Comparison of ENCODE assay signal across 9 mouse cellular contexts in genomic region chr13:103711406-103712025, GRCm38 (mm10).
DNase-seq lines count a peak whose midpoint lies in the region; ATAC-seq lines count a peak whose summit lies in the region.
"Had no signal": no experiment of that assay in that cellular context is flagged by ENCODE, and none has a peak within 500 bp of the region (broad histone marks: within the 10 kb centered on the region; RNA-seq: fewer than 3 reads in every experiment).

No protein-coding gene starts in this region.

- H3K36me3 ChIP-seq in embryonic facial prominence, embryonic 14.5 days (ENCODE audit: control insufficient read depth, insufficient read depth, low read length), result no peaks in the 10 kb centered on the region
- no peaks in the 10 kb centered on the region for H3K36me3 ChIP-seq in hindbrain, embryonic 14.5 days (replicated peaks; ENCODE audit: control insufficient read depth, insufficient read depth)

- H3K4me2 ChIP-seq in embryonic facial prominence, embryonic 14.5 days (ENCODE audit: low read depth, low read length), result peak overlapping the region; percentile 35
- H3K4me2 ChIP-seq in hindbrain, embryonic 14.5 days (replicated peaks), result no peak overlapping the region

- ATAC-seq in embryonic facial prominence, embryonic 14.5 days (ENCODE audit: low read depth), result peak; percentile 75
- ATAC-seq in hindbrain, embryonic 14.5 days (ENCODE audit: low FRiP score), result no peak
- no peak for ATAC-seq in CD4-positive, CD25-positive, alpha-beta regulatory T cell, adult 4 months

- H3K4me3 ChIP-seq in embryonic facial prominence, embryonic 14.5 days (ENCODE audit: low read depth, low read length), result no peak overlapping the region
- H3K4me3 ChIP-seq in hindbrain, embryonic 14.5 days (replicated peaks; ENCODE audit: low read length), result no peak overlapping the region
- H3K4me3 ChIP-seq: left cerebral cortex, adult 2 months had no signal

- intact Hi-C loops in left cerebral cortex, postnatal 10 days (cut with DNase I), result no loop called here
- intact Hi-C loops in left cerebral cortex, postnatal 25 days (cut with DNase I), result loop anchor here (2.0 kb wide), 1 partner anchor 13 kb away; no protein-coding TSS in a partner anchor

- no peaks in the 10 kb centered on the region for H3K27me3 ChIP-seq in embryonic facial prominence, embryonic 14.5 days (replicated peaks; ENCODE audit: control insufficient read depth, insufficient read depth, low read length)
- H3K27me3 ChIP-seq in hindbrain, embryonic 14.5 days (ENCODE audit: control insufficient read depth, insufficient read depth, low read length), result no peaks in the 10 kb centered on the region

- peak overlapping the region; percentile 37; the same call in 1 of the 2 replicates for H3K9ac ChIP-seq in embryonic facial prominence, embryonic 14.5 days (ENCODE audit: low read depth, low read length)
- no peak overlapping the region for H3K9ac ChIP-seq in hindbrain, embryonic 14.5 days

- peak; percentile 48 to 75 for DNase-seq in left cerebral cortex, postnatal 10 days (ENCODE audit: extremely low spot score in 1 of 2, low spot score in 2 of 2)
- no peak for DNase-seq in left cerebral cortex, adult 11 months (ENCODE audit: low spot score)
- DNase-seq in embryonic facial prominence, embryonic 14.5 days (ENCODE audit: low spot score), result peak; percentile 87
- peak; percentile 27 for DNase-seq in hindbrain, embryonic 14.5 days (ENCODE audit: low spot score)
- peak; percentile 33 to 59 for DNase-seq in left cerebral cortex, postnatal 25 days (ENCODE audit: low spot score in 2 of 2)
- peak; percentile 32 to 33 for DNase-seq in right cerebral cortex, postnatal 36 days (ENCODE audit: low spot score in 2 of 2)
- DNase-seq in spleen, adult 18-20 months, result no peak

- no peaks in the 10 kb centered on the region for H3K9me3 ChIP-seq in embryonic facial prominence, embryonic 14.5 days (ENCODE audit: control insufficient read depth, low read length)
- no peaks in the 10 kb centered on the region for H3K9me3 ChIP-seq in hindbrain, embryonic 14.5 days (ENCODE audit: control insufficient read depth, low read length)

- 26% methylated on average over 11 of the region's 11 CpGs for WGBS in embryonic facial prominence, embryonic 14.5 days
- WGBS in hindbrain, embryonic 14.5 days, result 61% methylated on average over 11 of the region's 11 CpGs

- H3K4me1 ChIP-seq in embryonic facial prominence, embryonic 14.5 days (ENCODE audit: control insufficient read depth, insufficient read depth, low read length), result 0 out of 2 replicates have a peak, but pooled peaks cover 7% of the 10 kb centered on the region
- no peaks in the 10 kb centered on the region for H3K4me1 ChIP-seq in hindbrain, embryonic 14.5 days (replicated peaks; ENCODE audit: control insufficient read depth, insufficient read depth, low read length)

- peak overlapping the region; percentile 78 for H3K27ac ChIP-seq in embryonic facial prominence, embryonic 14.5 days (replicated peaks; ENCODE audit: low read depth, low read length)
- H3K27ac ChIP-seq in hindbrain, embryonic 14.5 days, result peak overlapping the region; percentile 20; the same call in 1 of the 2 replicates
- H3K27ac ChIP-seq: left cerebral cortex, adult 2 months had no signal

Comparison
In these comparisons a context has a peak if more than half of its experiments do, and no peak if none do; other contexts are left out.
1. DNase-seq: peak in left cerebral cortex, postnatal 10 days (2 of 2), embryonic facial prominence, embryonic 14.5 days (single experiment), hindbrain, embryonic 14.5 days (single experiment), left cerebral cortex, postnatal 25 days (2 of 2) and right cerebral cortex, postnatal 36 days (2 of 2); none in left cerebral cortex, adult 11 months (single experiment) and spleen, adult 18-20 months (0 of 2).